Mouse (Mus musculus): Measurements from ENCODE around the gene Klc3. TPM values are rescaled to one million over a fixed set of nuclear protein-coding genes. Genes with fewer than 3 reads are reported as not detected.

Gene Klc3
- 1.3 TPM in 1 of 2 replicates, not detected in the other for polyA plus RNA-seq (2012; ENCODE audit: insufficient read depth, low replicate concordance)

DNA sequence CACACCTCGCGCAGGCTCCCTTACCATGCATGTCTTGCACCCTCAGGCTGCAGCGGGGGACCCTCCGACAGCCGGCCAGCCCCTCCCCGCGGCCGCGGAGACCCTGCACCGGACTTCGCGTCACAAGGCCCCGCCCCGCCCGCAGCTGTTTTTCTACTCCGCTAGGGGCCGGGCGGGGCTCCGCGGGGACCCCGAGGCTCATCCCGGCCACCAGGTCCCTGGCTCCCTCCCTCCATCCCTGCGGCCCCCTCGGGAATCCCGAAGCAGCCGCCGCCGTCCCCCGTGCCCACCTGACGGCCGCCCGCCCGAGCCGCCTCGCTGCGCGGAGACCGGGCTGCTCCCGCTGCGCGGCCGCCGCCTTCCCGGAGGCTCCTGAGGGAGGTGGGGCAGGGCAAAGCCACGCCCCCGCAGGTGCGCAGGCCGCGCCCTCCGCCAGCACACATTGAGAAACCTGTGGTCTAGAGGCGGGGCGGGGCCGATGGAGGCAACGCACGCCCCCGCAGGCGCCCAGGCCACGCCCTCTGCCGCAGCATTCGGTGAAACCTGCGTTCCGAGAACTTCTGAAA lies at the start of gene Klc3:
TSS of gene Klc3 (minus strand) at position 374 of the 566 bp plus-strand sequence.
- H3K27me3 ChIP-seq (replicated peaks) = peaks cover 43% of the 10 kb centered on the region

DNA sequence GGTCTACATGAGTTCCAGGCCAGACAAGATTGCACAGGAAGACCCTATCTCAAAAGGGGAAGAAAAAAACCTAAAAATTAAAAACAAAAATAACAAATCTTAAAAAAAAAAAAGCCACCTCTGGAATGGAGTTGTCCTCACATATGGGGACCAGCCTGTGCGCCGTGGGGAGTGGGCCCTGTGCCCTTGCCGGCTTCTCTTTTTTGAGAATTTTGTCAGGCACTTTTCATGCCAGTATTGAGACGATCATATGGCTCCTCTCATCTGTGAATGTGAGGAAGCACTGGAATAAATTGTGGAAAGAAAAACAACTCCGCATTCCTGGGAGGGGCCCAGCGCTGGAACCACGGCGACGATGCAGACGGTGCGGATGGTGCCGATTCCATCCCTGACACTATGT lies 45.3 kb upstream of the Klc3 start:
- no peaks in the 10 kb centered on the region for H3K27me3 ChIP-seq (replicated peaks)
- no peaks in the 10 kb centered on the region for H3K9me3 ChIP-seq
- H3K4me3 ChIP-seq (replicated peaks) = no peak overlapping the region
- H3K4me1 ChIP-seq = peaks cover 32% of the 10 kb centered on the region
- H3K36me3 ChIP-seq (replicated peaks; ENCODE audit: low read length) = peaks cover 91% of the 10 kb centered on the region
- TF ChIP-seq GATA1 (IDR thresholded peaks at IDR 0.05; ENCODE audit: borderline replicate concordance, low read length) (no peak), FLI1 (IDR thresholded peaks at IDR 0.05; ENCODE audit: low read length) (no peak)

More for the DNA sequence above, at the start of gene Klc3:
- Histone ChIP-seq H3K9me3 (peaks cover 13% of the 10 kb centered on the region), H3K36me3 (replicated peaks; ENCODE audit: low read length) (no peaks in the 10 kb centered on the region), H3K4me3 (replicated peaks) (peak within 1 kb of the TSS; percentile 93), H3K4me1 (peaks cover 49% of the 10 kb centered on the region)
- TF ChIP-seq FLI1 (IDR thresholded peaks at IDR 0.05; ENCODE audit: low read length) (no peak), GATA1 (IDR thresholded peaks at IDR 0.05; ENCODE audit: borderline replicate concordance, low read length) (no peak)

GRCm38 (mm10) chr7:19447689-19448088 lies 43.8 kb upstream of the Klc3 start:
- H3K4me3 ChIP-seq (replicated peaks) = no peak overlapping the region
- no peaks in the 10 kb centered on the region for H3K27me3 ChIP-seq (replicated peaks)
- TF ChIP-seq FLI1 (IDR thresholded peaks at IDR 0.05; ENCODE audit: low read length) = no peak
- no peak for TF ChIP-seq GATA1 (IDR thresholded peaks at IDR 0.05; ENCODE audit: borderline replicate concordance, low read length)
- H3K9me3 ChIP-seq = no peaks in the 10 kb centered on the region
- peaks cover 35% of the 10 kb centered on the region for H3K4me1 ChIP-seq
- peaks cover 94% of the 10 kb centered on the region for H3K36me3 ChIP-seq (replicated peaks; ENCODE audit: low read length)

DNA sequence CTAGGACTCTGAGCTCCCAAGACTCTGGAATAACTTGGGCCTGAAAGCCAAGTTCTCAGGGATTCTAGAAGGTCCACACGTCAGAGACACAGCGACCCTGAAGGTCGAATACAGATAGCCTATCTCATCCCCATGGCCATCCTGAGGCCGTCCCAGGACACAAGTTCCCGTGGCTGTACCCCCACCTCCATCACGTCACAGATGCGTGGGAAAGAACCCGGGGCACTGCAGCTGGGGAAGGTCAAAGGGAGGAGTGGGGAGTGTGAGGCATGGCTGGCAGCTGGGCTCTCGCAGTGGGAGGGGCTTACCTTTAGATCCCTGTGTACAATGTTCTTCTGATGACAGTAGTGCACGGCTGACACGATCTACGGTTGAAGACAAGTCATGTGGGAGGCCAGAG lies 40.9 kb upstream of the Klc3 start:
- TF ChIP-seq GATA1 (IDR thresholded peaks at IDR 0.05; ENCODE audit: borderline replicate concordance, low read length) = no peak
- no peak for TF ChIP-seq FLI1 (IDR thresholded peaks at IDR 0.05; ENCODE audit: low read length)
- Histone ChIP-seq H3K4me1 (peaks cover 48% of the 10 kb centered on the region), H3K4me3 (replicated peaks) (no peak overlapping the region), H3K9me3 (no peaks in the 10 kb centered on the region), H3K27me3 (replicated peaks) (no peaks in the 10 kb centered on the region), H3K36me3 (replicated peaks; ENCODE audit: low read length) (peaks cover 90% of the 10 kb centered on the region)

DNA sequence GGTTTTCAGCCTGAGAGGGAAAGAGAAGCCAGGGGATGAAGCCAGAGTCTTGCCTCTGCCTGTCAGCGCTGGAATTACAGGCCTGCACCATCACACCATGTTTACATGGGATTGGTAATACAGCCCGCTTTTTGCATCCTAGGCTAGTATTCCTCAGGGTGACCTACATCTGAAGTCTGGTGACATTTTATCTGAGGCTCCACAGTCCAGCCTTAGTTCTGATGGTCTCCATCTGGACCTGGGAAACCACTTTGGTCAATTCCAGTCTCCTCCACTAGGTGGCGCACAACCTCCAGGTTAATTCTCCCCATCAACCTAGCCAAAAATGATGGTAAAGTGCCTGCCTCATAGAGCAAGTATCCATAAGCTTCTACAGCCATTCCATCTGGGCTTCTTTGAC lies 39.4 kb upstream of the Klc3 start:
- no peak overlapping the region for H3K4me3 ChIP-seq (replicated peaks)
- H3K9me3 ChIP-seq = no peaks in the 10 kb centered on the region
- H3K27me3 ChIP-seq (replicated peaks) = no peaks in the 10 kb centered on the region
- H3K36me3 ChIP-seq (replicated peaks; ENCODE audit: low read length) = peaks cover 83% of the 10 kb centered on the region
- TF ChIP-seq GATA1 (IDR thresholded peaks at IDR 0.05; ENCODE audit: borderline replicate concordance, low read length) (no peak), FLI1 (IDR thresholded peaks at IDR 0.05; ENCODE audit: low read length) (no peak)
- H3K4me1 ChIP-seq = peaks cover 51% of the 10 kb centered on the region

GRCm38 (mm10) chr7:19441448-19442091 lies 37.7 kb upstream of the Klc3 start:
- Histone ChIP-seq H3K9me3 (no peaks in the 10 kb centered on the region), H3K27me3 (replicated peaks) (no peaks in the 10 kb centered on the region), H3K4me3 (replicated peaks) (peak overlapping the region; percentile 84), H3K4me1 (peaks cover 54% of the 10 kb centered on the region), H3K36me3 (replicated peaks; ENCODE audit: low read length) (peaks cover 83% of the 10 kb centered on the region)
- TF ChIP-seq GATA1 (IDR thresholded peaks at IDR 0.05; ENCODE audit: borderline replicate concordance, low read length) = no peak
- no peak for TF ChIP-seq FLI1 (IDR thresholded peaks at IDR 0.05; ENCODE audit: low read length)

- TF ChIP-seq GATA1 (IDR thresholded peaks at IDR 0.05; ENCODE audit: borderline replicate concordance, low read length) = no peak
- TF ChIP-seq FLI1 (IDR thresholded peaks at IDR 0.05; ENCODE audit: low read length) = no peak
- peaks cover 15% of the 10 kb centered on the region for H3K9me3 ChIP-seq
Measured at GRCm38 (mm10) chr7:19437048-19437447, 33.1 kb upstream of the Klc3 start.

DNA sequence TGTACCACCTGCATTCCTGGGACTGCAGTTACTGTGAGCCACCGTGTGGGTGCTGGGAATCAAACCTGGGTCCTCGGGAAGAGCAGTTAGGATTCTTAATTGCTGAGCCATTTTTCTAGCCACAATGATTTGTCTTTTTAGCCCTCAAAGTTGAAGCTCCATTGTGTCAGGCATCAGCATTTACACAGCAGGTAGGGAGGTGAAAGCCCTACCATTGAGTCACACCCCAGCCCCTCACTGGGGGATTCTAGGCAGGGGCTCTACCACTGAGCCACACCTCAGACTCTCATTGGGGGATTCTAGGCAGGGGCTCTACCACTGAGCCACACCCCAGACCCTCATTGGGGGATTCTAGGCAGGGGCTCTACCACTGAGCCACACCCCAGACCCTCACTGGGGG lies 32.4 kb upstream of the Klc3 start:
- Histone ChIP-seq H3K36me3 (replicated peaks; ENCODE audit: low read length) (peaks cover 93% of the 10 kb centered on the region), H3K27me3 (replicated peaks) (no peaks in the 10 kb centered on the region), H3K4me3 (replicated peaks) (no peak overlapping the region), H3K4me1 (peaks cover 21% of the 10 kb centered on the region), H3K9me3 (peaks cover 15% of the 10 kb centered on the region)
- no peak for TF ChIP-seq FLI1 (IDR thresholded peaks at IDR 0.05; ENCODE audit: low read length)
- TF ChIP-seq GATA1 (IDR thresholded peaks at IDR 0.05; ENCODE audit: borderline replicate concordance, low read length) = no peak

More at GRCm38 (mm10) chr7:19437048-19437447, 33.1 kb upstream of the Klc3 start:
- Histone ChIP-seq H3K4me1 (peaks cover 28% of the 10 kb centered on the region), H3K36me3 (replicated peaks; ENCODE audit: low read length) (peaks cover 92% of the 10 kb centered on the region), H3K4me3 (replicated peaks) (no peak overlapping the region), H3K27me3 (replicated peaks) (no peaks in the 10 kb centered on the region)

GRCm38 (mm10) chr7:19432475-19432874 lies 28.6 kb upstream of the Klc3 start:
- TF ChIP-seq FLI1 (IDR thresholded peaks at IDR 0.05; ENCODE audit: low read length) = no peak
- no peak for TF ChIP-seq GATA1 (IDR thresholded peaks at IDR 0.05; ENCODE audit: borderline replicate concordance, low read length)
- no peaks in the 10 kb centered on the region for H3K27me3 ChIP-seq (replicated peaks)
- peaks cover 7% of the 10 kb centered on the region for H3K4me1 ChIP-seq
- peaks cover 15% of the 10 kb centered on the region for H3K9me3 ChIP-seq
- H3K4me3 ChIP-seq (replicated peaks) = no peak overlapping the region
- H3K36me3 ChIP-seq (replicated peaks; ENCODE audit: low read length) = peaks cover 100% of the 10 kb centered on the region

GRCm38 (mm10) chr7:19430402-19430801 lies 26.5 kb upstream of the Klc3 start:
- Histone ChIP-seq H3K4me3 (replicated peaks) (no peak overlapping the region), H3K36me3 (replicated peaks; ENCODE audit: low read length) (peaks cover 100% of the 10 kb centered on the region), H3K27me3 (replicated peaks) (no peaks in the 10 kb centered on the region), H3K9me3 (peaks cover 15% of the 10 kb centered on the region), H3K4me1 (peaks cover 21% of the 10 kb centered on the region)
- TF ChIP-seq GATA1 (IDR thresholded peaks at IDR 0.05; ENCODE audit: borderline replicate concordance, low read length) (no peak), FLI1 (IDR thresholded peaks at IDR 0.05; ENCODE audit: low read length) (no peak)
